Comparison of ENCODE assay signal across 15 mouse cellular contexts in the genomic region with DNA sequence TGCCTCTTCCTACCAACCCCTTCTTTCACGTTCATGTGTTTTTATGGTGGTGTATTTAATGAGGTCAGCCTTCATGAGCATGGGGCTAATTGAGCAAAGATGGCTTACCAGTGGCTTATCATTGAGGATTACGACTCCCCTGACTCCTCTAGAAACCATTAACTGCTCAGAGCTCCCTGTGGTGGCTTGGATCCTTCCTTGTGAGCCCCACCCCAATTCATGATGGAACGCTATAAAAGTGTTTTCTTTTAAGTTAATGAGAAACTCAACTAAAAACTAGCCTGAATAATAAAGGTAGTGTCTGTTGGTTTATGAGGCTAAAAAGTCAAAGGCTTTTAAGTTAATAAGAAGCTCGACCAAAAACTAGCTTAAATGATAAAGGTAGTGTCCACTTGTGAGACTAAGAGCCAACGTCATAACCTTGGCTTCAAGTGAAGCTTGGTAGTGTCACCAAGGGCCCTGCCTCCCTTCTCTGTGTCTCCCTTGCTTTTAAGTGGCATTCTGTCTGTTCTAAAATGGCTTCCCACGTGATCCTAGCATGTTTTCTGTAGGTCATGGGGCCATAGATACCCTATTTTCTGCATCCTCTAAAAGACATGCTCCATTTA.
"Had no signal": no experiment of that assay in that cellular context is flagged by ENCODE, and none has a peak within 500 bp of the region (broad histone marks: within the 10 kb centered on the region; RNA-seq: fewer than 3 reads in every experiment).

No protein-coding gene starts in this region.

- H3K4me2 ChIP-seq: hindbrain, embryonic 14.5 days; liver, embryonic 11.5 days; liver, embryonic 15.5 days; lung, embryonic 14.5 days; neural tube, embryonic 15.5 days had no signal

- H3K27ac ChIP-seq: hindbrain, embryonic 14.5 days; left cerebral cortex, adult 2 months; limb, embryonic 10.5 days; liver, embryonic 15.5 days; midbrain, embryonic 10.5 days; neural tube, embryonic 15.5 days; stomach, postnatal 0 days had no signal

- H3K9me3 ChIP-seq: limb, embryonic 10.5 days; liver, embryonic 15.5 days; neural tube, embryonic 15.5 days had no signal

- H3K36me3 ChIP-seq: liver, embryonic 15.5 days; neural tube, embryonic 15.5 days had no signal

- DNase-seq: lung, embryonic 14.5 days; lung, postnatal 10 days; lung, postnatal 4 days; midbrain, embryonic 14.5 days; thymus, adult 18-20 months; thymus, postnatal 14 days had no signal

- H3K9ac ChIP-seq: hindbrain, embryonic 14.5 days; liver, embryonic 15.5 days; lung, embryonic 14.5 days; neural tube, embryonic 15.5 days had no signal

- H3K27me3 ChIP-seq: liver, embryonic 15.5 days; neural tube, embryonic 15.5 days had no signal

- H3K4me3 ChIP-seq: left cerebral cortex, adult 2 months; limb, embryonic 10.5 days; liver, embryonic 15.5 days; midbrain, embryonic 10.5 days; myocyte; neural tube, embryonic 15.5 days had no signal

- H3K4me1 ChIP-seq: liver, embryonic 15.5 days had no signal
